Mouse (Mus musculus): ENCODE data around the gene Pkn1. TPM values are rescaled to one million over a fixed set of nuclear protein-coding genes. Genes with fewer than 3 reads are reported as not detected.

Pkn1 gene
- polyA plus RNA-seq, 1 experiment from 2014 or later, result 26.1 TPM

GRCm38 (mm10) chr8:83622389-83622989, 76.5 kb downstream of the Pkn1 start:
- 9% methylated on average over 23 of the region's 23 CpGs for WGBS
- Histone ChIP-seq H3K9ac (ENCODE audit: low read depth, low read length) (peak overlapping the region; percentile 46), H3K4me1 (ENCODE audit: control insufficient read depth, insufficient read depth, low read length) (no peaks in the 10 kb centered on the region), H3K9me3 (ENCODE audit: control insufficient read depth, low read length) (no peaks in the 10 kb centered on the region), H3K4me3 (ENCODE audit: low read depth, low read length) (peak overlapping the region; percentile 36), H3K36me3 (ENCODE audit: control insufficient read depth, insufficient read depth, low read length) (no peaks in the 10 kb centered on the region), H3K4me2 (ENCODE audit: low read depth, low read length) (peak overlapping the region; percentile 66), H3K27ac (replicated peaks; ENCODE audit: low read depth, low read length) (no peak overlapping the region), H3K27me3 (replicated peaks; ENCODE audit: control insufficient read depth, insufficient read depth, low read length) (no peaks in the 10 kb centered on the region)
- ATAC-seq (ENCODE audit: low read depth) (peak; percentile 93), DNase-seq (ENCODE audit: low spot score) (peak; percentile 91)

DNA sequence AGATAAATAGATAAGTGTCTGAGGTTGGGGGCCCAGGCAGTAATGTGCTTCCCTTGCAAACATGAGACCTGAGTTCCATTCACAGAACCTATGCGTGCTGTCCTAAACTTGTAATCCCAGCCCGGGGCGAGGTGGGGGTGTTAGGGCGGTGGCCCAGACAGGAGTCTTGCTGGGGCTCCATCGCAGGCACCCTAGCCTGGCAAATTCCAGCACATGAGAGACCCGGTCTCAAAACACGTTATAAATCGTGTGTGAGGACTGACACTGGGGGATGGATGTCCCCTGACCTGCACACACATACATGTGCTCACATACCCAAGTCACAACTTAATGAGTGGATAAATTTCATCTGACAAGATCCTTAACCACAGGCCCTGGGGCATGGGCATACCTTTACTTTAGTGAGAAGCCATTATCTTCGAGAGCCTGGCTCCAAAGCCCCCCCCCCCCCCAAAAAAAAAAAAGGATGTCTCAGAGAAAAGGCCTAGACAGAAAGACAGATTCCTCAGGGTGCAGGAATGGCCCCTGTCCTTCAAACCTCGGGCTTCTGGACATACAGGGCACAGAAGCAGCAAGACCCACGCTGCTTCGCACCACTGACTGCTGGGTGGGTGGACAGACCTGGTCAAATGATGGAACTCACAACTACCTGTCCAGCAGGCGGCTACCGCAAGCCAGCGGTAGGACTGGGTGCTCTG, 77.1 kb downstream of the Pkn1 start:
- Histone ChIP-seq H3K9me3 (ENCODE audit: control insufficient read depth, low read length) (no peaks in the 10 kb centered on the region), H3K9ac (ENCODE audit: low read depth, low read length) (peak overlapping the region; percentile 46), H3K4me3 (ENCODE audit: low read depth, low read length) (peak overlapping the region; percentile 36), H3K36me3 (ENCODE audit: control insufficient read depth, insufficient read depth, low read length) (no peaks in the 10 kb centered on the region), H3K27me3 (replicated peaks; ENCODE audit: control insufficient read depth, insufficient read depth, low read length) (no peaks in the 10 kb centered on the region), H3K27ac (replicated peaks; ENCODE audit: low read depth, low read length) (no peak overlapping the region), H3K4me1 (ENCODE audit: control insufficient read depth, insufficient read depth, low read length) (no peaks in the 10 kb centered on the region), H3K4me2 (ENCODE audit: low read depth, low read length) (peak overlapping the region; percentile 66)
- 47% methylated on average over 15 of the region's 15 CpGs for WGBS
- ATAC-seq (ENCODE audit: low read depth) (peak; percentile 23), DNase-seq (ENCODE audit: low spot score) (no peak)

DNA sequence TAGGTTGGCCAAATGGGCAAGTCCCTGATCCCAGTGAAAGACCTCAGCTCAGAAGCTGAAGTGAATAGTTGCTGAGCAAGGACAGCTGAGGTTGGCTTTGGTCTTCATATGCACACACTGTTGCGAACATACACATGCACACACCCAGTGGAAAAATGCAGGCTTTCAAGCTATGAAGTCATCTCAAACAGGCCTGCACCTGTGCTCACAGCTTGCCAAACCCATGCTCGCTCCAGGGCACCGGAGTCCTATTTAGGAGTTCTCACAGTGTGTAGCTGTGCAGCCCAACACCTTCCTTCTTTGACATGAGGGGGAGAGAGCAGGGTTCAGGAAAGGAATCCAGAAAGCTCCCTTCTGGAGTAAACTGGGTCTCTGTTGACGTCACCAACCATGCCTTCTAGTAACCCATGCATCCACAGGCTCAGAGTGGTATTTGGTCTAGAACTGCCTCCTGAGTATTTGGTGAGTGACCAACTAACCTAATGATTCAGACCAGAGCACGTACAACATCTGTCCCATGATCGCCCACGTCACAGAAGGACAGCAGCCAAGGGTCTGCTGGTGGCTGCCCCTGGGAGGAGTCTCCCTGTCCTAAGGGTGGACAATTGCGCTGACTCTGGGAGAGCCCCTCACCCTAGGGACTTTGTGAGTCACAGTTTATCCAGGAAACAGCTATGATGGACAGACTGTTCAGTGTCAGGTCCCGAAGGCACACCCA, 79.3 kb downstream of the Pkn1 start:
- Histone ChIP-seq H3K9ac (ENCODE audit: low read depth, low read length) (no peak overlapping the region), H3K4me1 (ENCODE audit: control insufficient read depth, insufficient read depth, low read length) (no peaks in the 10 kb centered on the region), H3K27me3 (replicated peaks; ENCODE audit: control insufficient read depth, insufficient read depth, low read length) (no peaks in the 10 kb centered on the region), H3K4me2 (ENCODE audit: low read depth, low read length) (no peak overlapping the region), H3K9me3 (ENCODE audit: control insufficient read depth, low read length) (no peaks in the 10 kb centered on the region), H3K4me3 (ENCODE audit: low read depth, low read length) (no peak overlapping the region), H3K36me3 (ENCODE audit: control insufficient read depth, insufficient read depth, low read length) (no peaks in the 10 kb centered on the region), H3K27ac (replicated peaks; ENCODE audit: low read depth, low read length) (peak overlapping the region; percentile 46)
- WGBS, result 76% methylated on average over 9 of the region's 9 CpGs
- ATAC-seq (ENCODE audit: low read depth), result peak; percentile 68
- DNase-seq (ENCODE audit: low spot score), result peak; percentile 87

DNA sequence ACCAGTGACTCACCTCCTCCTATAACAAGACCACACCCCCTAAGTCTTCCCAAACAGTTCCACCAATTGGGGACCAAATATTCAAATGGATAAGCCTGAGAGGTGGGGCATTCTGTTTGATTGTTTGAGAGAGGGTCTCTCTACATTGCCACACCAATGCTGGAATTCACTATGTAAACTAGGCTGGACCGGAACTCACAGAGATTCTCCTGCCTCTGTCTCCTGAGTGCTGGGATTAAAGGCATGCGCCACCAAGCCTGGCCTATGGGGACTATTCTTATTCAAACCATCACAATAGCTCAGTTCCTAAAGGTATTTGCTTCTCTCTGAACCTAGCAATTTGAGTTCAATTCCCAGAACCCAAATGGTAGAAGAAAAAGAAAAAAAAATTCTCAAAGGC, 80.4 kb downstream of the Pkn1 start:
- Histone ChIP-seq H3K9ac (ENCODE audit: low read depth, low read length) (no peak overlapping the region), H3K9me3 (ENCODE audit: control insufficient read depth, low read length) (no peaks in the 10 kb centered on the region), H3K4me2 (ENCODE audit: low read depth, low read length) (no peak overlapping the region), H3K27me3 (replicated peaks; ENCODE audit: control insufficient read depth, insufficient read depth, low read length) (no peaks in the 10 kb centered on the region), H3K27ac (replicated peaks; ENCODE audit: low read depth, low read length) (no peak overlapping the region), H3K4me3 (ENCODE audit: low read depth, low read length) (no peak overlapping the region), H3K4me1 (ENCODE audit: control insufficient read depth, insufficient read depth, low read length) (no peaks in the 10 kb centered on the region), H3K36me3 (ENCODE audit: control insufficient read depth, insufficient read depth, low read length) (no peaks in the 10 kb centered on the region)
- ATAC-seq (ENCODE audit: low read depth), result no peak
- WGBS, result 96% methylated on average over 2 of the region's 2 CpGs
- DNase-seq (ENCODE audit: low spot score), result no peak

DNA sequence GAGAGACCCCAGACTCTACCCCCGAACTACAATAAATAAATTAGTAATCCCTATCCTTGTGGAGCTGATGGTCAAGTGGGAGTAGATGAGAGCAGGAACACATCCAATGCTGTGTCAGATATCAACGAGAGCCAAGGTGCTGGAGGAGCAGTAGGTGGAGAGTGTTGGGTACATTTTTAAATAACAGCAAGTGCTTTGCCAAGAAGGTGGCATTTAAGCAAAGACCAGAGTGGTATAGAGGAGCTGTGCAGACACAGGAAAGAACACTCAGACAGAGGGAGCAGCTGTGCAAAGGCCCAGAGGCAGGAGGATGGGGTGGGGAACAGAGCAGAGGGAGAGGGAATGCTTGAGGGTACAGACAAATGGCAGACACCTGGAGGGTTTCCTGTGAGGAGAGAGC, 81.9 kb downstream of the Pkn1 start:
- H3K4me2 ChIP-seq (ENCODE audit: low read depth, low read length), result no peak overlapping the region
- no peak overlapping the region for H3K9ac ChIP-seq (ENCODE audit: low read depth, low read length)
- peaks cover 11% of the 10 kb centered on the region for H3K36me3 ChIP-seq (ENCODE audit: control insufficient read depth, insufficient read depth, low read length)
- no peaks in the 10 kb centered on the region for H3K4me1 ChIP-seq (ENCODE audit: control insufficient read depth, insufficient read depth, low read length)
- ATAC-seq (ENCODE audit: low read depth), result no peak
- H3K4me3 ChIP-seq (ENCODE audit: low read depth, low read length), result no peak overlapping the region
- DNase-seq (ENCODE audit: low spot score), result no peak
- no peaks in the 10 kb centered on the region for H3K27me3 ChIP-seq (replicated peaks; ENCODE audit: control insufficient read depth, insufficient read depth, low read length)
- H3K27ac ChIP-seq (replicated peaks; ENCODE audit: low read depth, low read length), result no peak overlapping the region
- H3K9me3 ChIP-seq (ENCODE audit: control insufficient read depth, low read length), result no peaks in the 10 kb centered on the region
- WGBS, result 88% methylated on average over 2 of the region's 2 CpGs

GRCm38 (mm10) chr8:83616625-83617024, 82.4 kb downstream of the Pkn1 start:
- Histone ChIP-seq H3K27ac (replicated peaks; ENCODE audit: low read depth, low read length) (no peak overlapping the region), H3K9ac (ENCODE audit: low read depth, low read length) (no peak overlapping the region), H3K36me3 (ENCODE audit: control insufficient read depth, insufficient read depth, low read length) (peaks cover 16% of the 10 kb centered on the region), H3K27me3 (replicated peaks; ENCODE audit: control insufficient read depth, insufficient read depth, low read length) (no peaks in the 10 kb centered on the region), H3K4me1 (ENCODE audit: control insufficient read depth, insufficient read depth, low read length) (no peaks in the 10 kb centered on the region), H3K4me3 (ENCODE audit: low read depth, low read length) (no peak overlapping the region), H3K4me2 (ENCODE audit: low read depth, low read length) (no peak overlapping the region), H3K9me3 (ENCODE audit: control insufficient read depth, low read length) (no peaks in the 10 kb centered on the region)
- no peak for ATAC-seq (ENCODE audit: low read depth)
- no peak for DNase-seq (ENCODE audit: low spot score)

Small RNA genes lying within 50 kb of the gene (microRNA-seq; reads per million reads assigned to microRNA genes)
- 0.66 reads per million for gene Mir1668 (ENCODE audit: borderline number of aligned reads)

Other genes with a start within 250 kb of the Pkn1 start
- 119 and 129 TPM in 2 replicates for gene Scoc, start 240.8 kb downstream of the Pkn1 start, polyA plus RNA-seq (2014; fragmentation: Nextera tagmentation; extraction: Ambion mirVana)
- 0.16 and 0.19 TPM in 2 replicates for gene Olfr370, start 163.4 kb downstream of the Pkn1 start, polyA plus RNA-seq (2014; fragmentation: Nextera tagmentation; extraction: Ambion mirVana)
- gene Ndufb7, start 132.5 kb downstream of the Pkn1 start, polyA plus RNA-seq (2014; fragmentation: Nextera tagmentation; extraction: Ambion mirVana), result 315 and 324 TPM in 2 replicates
- 497 and 529 TPM in 2 replicates for gene Tecr, start 91.2 kb downstream of the Pkn1 start, polyA plus RNA-seq (2014; fragmentation: Nextera tagmentation; extraction: Ambion mirVana)
- 47.2 and 47.5 TPM in 2 replicates for gene Dnajb1, start 91.0 kb downstream of the Pkn1 start, polyA plus RNA-seq (2014; fragmentation: Nextera tagmentation; extraction: Ambion mirVana)
- gene Gipc1, start 46.5 kb downstream of the Pkn1 start, polyA plus RNA-seq (2014; fragmentation: Nextera tagmentation; extraction: Ambion mirVana), result 107 and 131 TPM in 2 replicates
- 1.0 and 1.2 TPM in 2 replicates for gene Ptger1, start 32.5 kb downstream of the Pkn1 start, polyA plus RNA-seq (2014; fragmentation: Nextera tagmentation; extraction: Ambion mirVana)
- gene Ddx39, start 16.0 kb upstream of the Pkn1 start, polyA plus RNA-seq (2014; fragmentation: Nextera tagmentation; extraction: Ambion mirVana), result 106 and 131 TPM in 2 replicates
- gene Adgre5, start 42.1 kb upstream of the Pkn1 start, polyA plus RNA-seq (2014; fragmentation: Nextera tagmentation; extraction: Ambion mirVana), result 43.1 and 45.8 TPM in 2 replicates
- 25.1 and 31.7 TPM in 2 replicates for gene Adgrl1, start 200.9 kb upstream of the Pkn1 start, polyA plus RNA-seq (2014; fragmentation: Nextera tagmentation; extraction: Ambion mirVana)

All from embryonic facial prominence, embryonic 14.5 days (tissue).